Mouse (Mus musculus): ENCODE results near the gene F11r. TPM values are rescaled to one million over a fixed set of nuclear protein-coding genes. Genes with fewer than 3 reads are reported as not detected.

Gene F11r
- polyA plus RNA-seq, 1 experiment from 2014 or later: 35.2 TPM

- no peaks in the 10 kb centered on the region for H3K27me3 ChIP-seq
- H3K36me3 ChIP-seq: no peaks in the 10 kb centered on the region
- WGBS: 65% methylated on average over 4 of the region's 4 CpGs
- H3K4me1 ChIP-seq: no peaks in the 10 kb centered on the region
- H3K4me3 ChIP-seq: no peak overlapping the region
- no peak overlapping the region for H3K27ac ChIP-seq
- H3K9ac ChIP-seq: no peak overlapping the region
- ATAC-seq (ENCODE audit: insufficient number of reproducible peaks, insufficient read depth, low FRiP score, low TSS enrichment): no peak
- H3K4me2 ChIP-seq (replicated peaks): no peak overlapping the region
- H3K9me3 ChIP-seq: no peaks in the 10 kb centered on the region
Observed at GRCm38 (mm10) chr1:171473506-171473905, 36.2 kb downstream of the F11r start.

- Histone ChIP-seq H3K9me3 (no peaks in the 10 kb centered on the region), H3K4me2 (replicated peaks) (no peak overlapping the region), H3K27ac (no peak overlapping the region), H3K4me1 (no peaks in the 10 kb centered on the region), H3K27me3 (no peaks in the 10 kb centered on the region), H3K9ac (no peak overlapping the region), H3K36me3 (no peaks in the 10 kb centered on the region), H3K4me3 (no peak overlapping the region)
- 73% methylated on average over 9 of the region's 9 CpGs for WGBS
- ATAC-seq (ENCODE audit: insufficient number of reproducible peaks, insufficient read depth, low FRiP score, low TSS enrichment): no peak
Observed at GRCm38 (mm10) chr1:171473920-171474640, 36.7 kb downstream of the F11r start.

GRCm38 (mm10) chr1:171477123-171477522 lies 39.8 kb downstream of the F11r start:
- H3K27ac ChIP-seq: no peak overlapping the region
- no peak overlapping the region for H3K9ac ChIP-seq
- H3K4me3 ChIP-seq: no peak overlapping the region
- no peak overlapping the region for H3K4me2 ChIP-seq (replicated peaks)
- H3K27me3 ChIP-seq: no peaks in the 10 kb centered on the region
- no peaks in the 10 kb centered on the region for H3K36me3 ChIP-seq
- peaks cover 5% of the 10 kb centered on the region; the same call in 1 of the 2 replicates for H3K9me3 ChIP-seq
- H3K4me1 ChIP-seq: no peaks in the 10 kb centered on the region
- WGBS: 80% methylated on average over 8 of the region's 8 CpGs
- ATAC-seq (ENCODE audit: insufficient number of reproducible peaks, insufficient read depth, low FRiP score, low TSS enrichment): no peak

GRCm38 (mm10) chr1:171477758-171478545 lies 40.6 kb downstream of the F11r start:
- no peak overlapping the region for H3K9ac ChIP-seq
- H3K4me1 ChIP-seq: no peaks in the 10 kb centered on the region
- H3K4me2 ChIP-seq (replicated peaks): peak overlapping the region; percentile 28
- WGBS: 61% methylated on average over 27 of the region's 27 CpGs
- peak overlapping the region; percentile 24 for H3K4me3 ChIP-seq
- no peaks in the 10 kb centered on the region for H3K27me3 ChIP-seq
- peak; percentile 64; the same call in 1 of the 2 replicates for ATAC-seq (ENCODE audit: insufficient number of reproducible peaks, insufficient read depth, low FRiP score, low TSS enrichment)
- peaks cover 7% of the 10 kb centered on the region; the same call in 1 of the 2 replicates for H3K9me3 ChIP-seq
- no peak overlapping the region for H3K27ac ChIP-seq
- no peaks in the 10 kb centered on the region for H3K36me3 ChIP-seq

- Histone ChIP-seq H3K27me3 (no peaks in the 10 kb centered on the region), H3K4me2 (replicated peaks) (no peak overlapping the region), H3K36me3 (no peaks in the 10 kb centered on the region), H3K27ac (no peak overlapping the region), H3K4me3 (no peak overlapping the region), H3K9ac (no peak overlapping the region), H3K9me3 (peaks cover 10% of the 10 kb centered on the region; the same call in 1 of the 2 replicates), H3K4me1 (no peaks in the 10 kb centered on the region)
- WGBS: 47% methylated on average over 2 of the region's 2 CpGs
- no peak for ATAC-seq (ENCODE audit: insufficient number of reproducible peaks, insufficient read depth, low FRiP score, low TSS enrichment)
Observed at GRCm38 (mm10) chr1:171478968-171479367, 41.6 kb downstream of the F11r start.

GRCm38 (mm10) chr1:171494241-171494640 lies 56.9 kb downstream of the F11r start:
- 89% methylated on average over 13 of the region's 13 CpGs for WGBS

GRCm38 (mm10) chr1:171495371-171495770 lies 58.0 kb downstream of the F11r start:
- Histone ChIP-seq H3K27me3 (no peaks in the 10 kb centered on the region), H3K4me2 (replicated peaks) (no peak overlapping the region), H3K9me3 (0 out of 2 replicates have a peak, but pooled peaks cover 3% of the 10 kb centered on the region), H3K4me3 (no peak overlapping the region), H3K4me1 (no peaks in the 10 kb centered on the region), H3K36me3 (no peaks in the 10 kb centered on the region), H3K27ac (no peak overlapping the region), H3K9ac (no peak overlapping the region)
- no peak for ATAC-seq (ENCODE audit: insufficient number of reproducible peaks, insufficient read depth, low FRiP score, low TSS enrichment)
- 91% methylated on average over 6 of the region's 6 CpGs for WGBS

More at GRCm38 (mm10) chr1:171494241-171494640, 56.9 kb downstream of the F11r start:
- H3K9me3 ChIP-seq: peaks cover 9% of the 10 kb centered on the region
- no peak overlapping the region for H3K4me3 ChIP-seq
- no peak overlapping the region for H3K9ac ChIP-seq
- no peaks in the 10 kb centered on the region for H3K36me3 ChIP-seq
- ATAC-seq (ENCODE audit: insufficient number of reproducible peaks, insufficient read depth, low FRiP score, low TSS enrichment): no peak
- H3K4me2 ChIP-seq (replicated peaks): no peak overlapping the region
- H3K4me1 ChIP-seq: no peaks in the 10 kb centered on the region
- H3K27me3 ChIP-seq: no peaks in the 10 kb centered on the region
- no peak overlapping the region for H3K27ac ChIP-seq

GRCm38 (mm10) chr1:171499856-171500255 lies 62.5 kb downstream of the F11r start:
- Histone ChIP-seq H3K27ac (no peak overlapping the region), H3K9me3 (no peaks in the 10 kb centered on the region), H3K4me3 (no peak overlapping the region), H3K4me1 (0 out of 2 replicates have a peak, but pooled peaks cover 3% of the 10 kb centered on the region), H3K4me2 (replicated peaks) (no peak overlapping the region), H3K27me3 (no peaks in the 10 kb centered on the region), H3K36me3 (no peaks in the 10 kb centered on the region), H3K9ac (no peak overlapping the region)
- WGBS: 71% methylated on average over 5 of the region's 5 CpGs
- ATAC-seq (ENCODE audit: insufficient number of reproducible peaks, insufficient read depth, low FRiP score, low TSS enrichment): no peak

- Histone ChIP-seq H3K4me1 (0 out of 2 replicates have a peak, but pooled peaks cover 3% of the 10 kb centered on the region), H3K4me3 (no peak overlapping the region), H3K4me2 (replicated peaks) (no peak overlapping the region), H3K36me3 (no peaks in the 10 kb centered on the region), H3K9me3 (0 out of 2 replicates have a peak, but pooled peaks cover 1% of the 10 kb centered on the region), H3K27me3 (no peaks in the 10 kb centered on the region), H3K27ac (peak overlapping the region; percentile 43; the same call in 1 of the 2 replicates), H3K9ac (no peak overlapping the region)
- ATAC-seq (ENCODE audit: insufficient number of reproducible peaks, insufficient read depth, low FRiP score, low TSS enrichment): no peak
- 62% methylated on average over 6 of the region's 6 CpGs for WGBS
Observed at GRCm38 (mm10) chr1:171501016-171501610, 63.8 kb downstream of the F11r start.

GRCm38 (mm10) chr1:171501636-171502080 lies 64.3 kb downstream of the F11r start:
- peak overlapping the region; percentile 43 for H3K27ac ChIP-seq
- H3K9me3 ChIP-seq: 0 out of 2 replicates have a peak, but pooled peaks cover 3% of the 10 kb centered on the region
- no peak overlapping the region for H3K4me3 ChIP-seq
- WGBS: 7% methylated on average over 5 of the region's 5 CpGs
- H3K27me3 ChIP-seq: no peaks in the 10 kb centered on the region
- peak overlapping the region; percentile 28 for H3K4me2 ChIP-seq (replicated peaks)
- H3K4me1 ChIP-seq: 0 out of 2 replicates have a peak, but pooled peaks cover 3% of the 10 kb centered on the region
- no peak overlapping the region for H3K9ac ChIP-seq
- ATAC-seq (ENCODE audit: insufficient number of reproducible peaks, insufficient read depth, low FRiP score, low TSS enrichment): no peak
- no peaks in the 10 kb centered on the region for H3K36me3 ChIP-seq
